Mouse (Mus musculus): ENCODE results near the gene Stard3.
"Not testable (repeated sequence)": the region's sequence is repeated elsewhere in the genome, so short reads cannot be mapped to it uniquely, and the experiment has no call there.

Stard3 gene

DNA sequence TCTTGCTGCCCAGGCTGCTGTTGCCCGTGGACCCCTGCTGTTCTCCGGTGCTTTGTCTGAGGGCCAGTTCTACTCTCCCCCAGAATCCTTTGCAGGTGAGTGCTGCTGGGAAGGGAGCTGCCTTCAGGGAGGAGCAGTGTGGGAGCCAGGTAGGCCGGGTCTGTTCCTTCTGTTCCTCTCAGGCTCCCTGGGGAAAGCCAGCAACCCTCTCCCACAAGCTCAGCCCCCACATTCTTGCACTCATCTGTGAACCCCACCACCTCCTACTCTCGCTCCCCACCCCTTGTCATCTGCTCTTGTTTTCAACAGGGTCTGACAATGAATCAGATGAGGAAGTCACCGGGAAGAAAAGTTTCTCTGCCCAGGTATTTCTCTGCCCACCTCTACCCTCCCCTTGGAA lies 18.6 kb downstream of the Stard3 start:
- no peak for DNase-seq (ENCODE audit: low spot score)

- DNase-seq (ENCODE audit: low spot score): no peak
Measured at GRCm38 (mm10) chr11:98377787-98378186, 19.6 kb downstream of the Stard3 start.

DNA sequence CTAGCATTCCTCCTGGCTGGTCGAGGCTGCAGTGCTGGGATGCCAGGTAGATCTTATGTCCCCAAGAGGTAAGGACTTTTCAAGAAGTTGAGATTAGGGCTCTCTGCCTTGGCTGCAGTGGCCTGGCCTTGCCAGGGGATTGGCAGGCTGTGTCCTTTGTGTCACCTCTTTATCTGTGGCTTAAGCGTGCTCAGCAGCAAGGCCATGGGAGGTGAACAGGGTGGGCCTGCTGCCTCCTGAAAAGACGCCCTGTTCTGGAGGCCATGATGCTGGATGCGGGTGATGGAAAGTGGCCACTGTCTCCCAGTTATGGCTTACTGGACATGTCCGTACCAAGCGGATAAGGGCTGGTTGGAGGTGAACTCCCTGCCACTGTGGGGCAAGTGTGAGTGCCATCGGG lies 21.2 kb downstream of the Stard3 start:
- no peak for DNase-seq (ENCODE audit: low spot score)

- DNase-seq (ENCODE audit: low spot score): no peak
Measured at GRCm38 (mm10) chr11:98380106-98380505, 21.9 kb downstream of the Stard3 start.

GRCm38 (mm10) chr11:98381651-98382050 lies 23.5 kb downstream of the Stard3 start:
- no peak for DNase-seq (ENCODE audit: low spot score)

- DNase-seq (ENCODE audit: low spot score): not testable (repeated sequence)
Measured at GRCm38 (mm10) chr11:98382405-98382804, 24.2 kb downstream of the Stard3 start.

GRCm38 (mm10) chr11:98383261-98384030 lies 25.3 kb downstream of the Stard3 start, which contains the start of gene Tcap:
Gene Tcap (plus strand): TSS chr11:98383811.
- DNase-seq (ENCODE audit: low spot score): no peak

GRCm38 (mm10) chr11:98384216-98384615 lies 26.0 kb downstream of the Stard3 start:
- DNase-seq (ENCODE audit: low spot score): no peak

GRCm38 (mm10) chr11:98384721-98385637 lies 26.8 kb downstream of the Stard3 start:
- no peak for DNase-seq (ENCODE audit: low spot score)

DNA sequence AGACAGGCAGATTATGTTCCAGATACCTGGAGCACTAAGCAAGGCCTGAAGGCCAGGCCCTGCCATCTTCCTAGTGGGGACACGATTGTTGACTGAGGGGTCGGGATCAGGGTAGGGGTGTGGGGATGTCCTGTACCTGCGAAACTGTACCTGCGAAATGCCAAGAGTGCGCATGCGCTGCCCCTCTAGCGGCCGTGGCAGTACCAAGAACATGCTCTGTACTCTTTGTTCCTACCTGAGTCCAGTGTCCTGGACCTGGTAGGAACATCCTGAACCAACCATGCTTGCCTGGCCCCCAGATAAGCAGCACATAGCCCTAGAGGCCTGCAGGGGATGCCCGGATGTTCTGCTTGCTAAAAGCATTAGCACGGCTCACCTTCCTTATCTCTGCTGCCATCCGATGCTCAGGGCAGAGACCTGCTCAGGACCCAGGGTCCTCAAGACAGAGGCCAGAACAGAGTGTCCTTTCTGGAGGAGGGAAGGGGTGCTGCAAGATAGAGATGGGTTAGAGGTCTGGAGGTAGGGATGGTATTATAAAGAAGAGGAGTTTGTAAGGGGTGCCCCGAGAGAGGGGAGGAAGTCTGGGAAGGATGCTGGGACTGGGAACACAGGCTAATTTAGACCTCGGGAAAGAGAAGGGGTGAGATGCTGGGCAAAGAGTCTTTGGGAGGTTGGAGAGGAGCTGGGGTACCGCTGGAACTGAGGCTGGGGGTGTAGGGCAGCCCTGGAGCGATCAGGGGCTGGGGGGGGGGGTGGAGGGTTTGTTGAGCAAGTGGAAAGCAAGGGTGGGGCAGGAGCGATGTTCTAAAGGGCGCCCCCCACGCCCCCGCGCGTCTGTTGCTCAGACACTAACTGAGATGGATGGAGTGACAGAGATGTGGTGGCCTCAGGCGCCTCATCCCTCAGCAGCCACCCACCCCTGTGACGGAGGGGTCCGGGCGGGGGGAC lies 27.7 kb downstream of the Stard3 start, which contains the start of gene Pnmt:
Pnmt (plus strand) TSS at position 813 of the 948 bp plus-strand sequence.
- no peak for DNase-seq (ENCODE audit: low spot score)

- DNase-seq (ENCODE audit: low spot score): no peak
Measured at GRCm38 (mm10) chr11:98386596-98386995, 28.4 kb downstream of the Stard3 start.

GRCm38 (mm10) chr11:98387056-98387577 lies 28.9 kb downstream of the Stard3 start:
- no peak for DNase-seq (ENCODE audit: low spot score)

GRCm38 (mm10) chr11:98388282-98388681 lies 30.1 kb downstream of the Stard3 start:
- no peak for DNase-seq (ENCODE audit: low spot score)

- DNase-seq (ENCODE audit: low spot score): no peak
Measured at GRCm38 (mm10) chr11:98389221-98389780, 31.1 kb downstream of the Stard3 start.

- DNase-seq (ENCODE audit: low spot score): no peak
Measured at GRCm38 (mm10) chr11:98390141-98390540, 32.0 kb downstream of the Stard3 start.

DNA sequence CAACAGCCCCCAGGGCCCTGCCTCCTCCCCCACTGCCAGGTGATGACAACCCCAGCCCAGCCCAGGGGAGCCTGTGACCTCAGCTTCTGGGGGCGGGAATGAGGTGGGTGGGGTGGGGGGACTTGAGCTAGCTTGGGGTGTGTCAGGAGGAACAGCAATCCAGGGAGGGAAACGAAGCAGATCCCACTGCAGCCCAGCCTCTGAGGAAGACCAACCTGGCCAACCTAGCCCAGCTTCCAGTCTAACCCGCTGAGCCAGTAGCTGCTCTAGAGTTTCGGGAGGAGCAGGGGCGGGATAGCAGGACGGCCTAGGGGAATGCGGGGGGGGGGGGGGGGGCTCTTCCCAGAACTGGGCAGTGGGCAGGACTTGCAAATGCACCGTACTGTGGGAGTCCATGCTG lies 33.9 kb downstream of the Stard3 start:
- DNase-seq (ENCODE audit: low spot score): no peak

GRCm38 (mm10) chr11:98392645-98393044 lies 34.5 kb downstream of the Stard3 start:
- DNase-seq (ENCODE audit: low spot score): no peak

GRCm38 (mm10) chr11:98393317-98393716 lies 35.1 kb downstream of the Stard3 start:
- DNase-seq (ENCODE audit: low spot score): no peak

- DNase-seq (ENCODE audit: low spot score): no peak
Measured at GRCm38 (mm10) chr11:98394301-98394700, 36.1 kb downstream of the Stard3 start.

GRCm38 (mm10) chr11:98395041-98395440 lies 36.9 kb downstream of the Stard3 start:
- DNase-seq (ENCODE audit: low spot score): no peak

DNA sequence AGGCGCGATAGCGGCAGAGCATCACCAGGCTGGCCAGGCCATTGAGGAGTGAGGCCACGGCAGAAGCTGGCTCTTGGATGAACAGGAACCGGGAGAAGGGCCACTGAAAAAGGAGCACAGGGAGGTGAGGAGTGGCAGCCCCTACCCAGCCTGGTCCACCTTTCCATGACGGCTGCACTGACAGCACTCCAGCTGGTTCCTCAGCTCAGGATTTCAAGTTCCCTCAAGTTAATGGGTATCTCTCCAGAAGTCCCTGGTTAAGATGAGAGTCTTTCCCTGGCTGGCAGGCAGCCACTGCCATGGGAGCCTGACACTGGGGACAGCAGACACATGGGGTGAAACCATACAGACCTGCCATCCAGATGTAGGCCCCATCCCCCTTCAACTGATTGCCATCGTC lies 39.8 kb downstream of the Stard3 start:
- DNase-seq (ENCODE audit: low spot score): no peak
